Mouse (Mus musculus): ENCODE measurements around the gene Spata21. TPM values are rescaled to one million over a fixed set of nuclear protein-coding genes. Genes with fewer than 3 reads are reported as not detected.

Spata21 gene
- polyA plus RNA-seq (2011; ENCODE audit: insufficient read length, low read depth, missing spikeins), result not detected in 2 replicates

DNA sequence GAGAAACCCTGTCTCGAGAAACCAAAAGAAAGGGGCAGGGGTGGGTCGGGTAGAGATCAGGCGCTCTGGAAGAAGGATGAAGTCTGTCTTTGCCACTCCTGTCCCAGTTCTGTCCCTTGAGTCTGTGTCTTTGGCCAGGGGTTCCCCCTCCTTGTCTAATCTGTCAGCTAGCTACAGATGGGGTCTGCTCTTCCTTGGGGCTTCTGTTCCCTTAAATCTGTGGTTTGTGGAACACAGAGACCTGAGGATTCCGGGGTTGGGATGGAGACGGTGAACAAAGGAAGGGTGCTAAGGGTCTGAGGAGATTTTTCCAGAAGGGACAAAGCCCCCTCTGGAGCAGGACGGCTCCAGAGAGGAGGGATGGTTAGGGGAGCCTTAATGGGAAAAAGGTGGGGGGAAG is at the start of gene Spata21:
Gene Spata21 (plus strand): TSS at position 301 of the 400 bp plus-strand sequence.
- Histone ChIP-seq H3K4me3 (ENCODE audit: insufficient read depth, low read length) (no peak within 1 kb of the TSS), H3K27ac (ENCODE audit: insufficient read depth, low read length) (no peak within 1 kb of the TSS), H3K4me1 (ENCODE audit: control insufficient read depth, insufficient read depth, low read length) (no peaks in the 10 kb centered on the region)
- no peak for TF ChIP-seq POLR2A (IDR thresholded peaks at IDR 0.05; ENCODE audit: low read depth, low read length)
- no peak for TF ChIP-seq CTCF (IDR thresholded peaks at IDR 0.05; ENCODE audit: borderline replicate concordance, insufficient read depth, low read length)

DNA sequence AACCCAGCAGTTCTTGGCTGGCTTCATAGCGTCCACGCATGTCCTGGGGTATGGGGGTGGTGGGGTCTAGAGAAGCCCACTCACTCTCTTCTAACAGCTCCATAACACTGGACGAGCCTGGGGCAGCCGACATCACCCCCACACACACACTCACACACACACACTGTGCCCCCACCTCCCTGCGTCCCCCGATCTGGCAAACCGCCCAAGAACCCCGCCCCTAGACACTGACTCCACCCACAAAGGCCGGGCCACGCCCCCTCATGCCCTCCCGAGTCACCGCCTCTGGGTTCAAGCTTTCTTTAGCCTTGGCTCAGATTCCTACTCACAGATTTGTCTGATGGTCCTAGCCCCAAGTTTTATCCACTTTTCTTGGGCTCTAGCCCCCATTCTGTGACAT is 47.0 kb upstream of the Spata21 start:
- Histone ChIP-seq H3K4me3 (ENCODE audit: insufficient read depth, low read length) (no peak overlapping the region), H3K27ac (ENCODE audit: insufficient read depth, low read length) (no peak overlapping the region), H3K4me1 (ENCODE audit: control insufficient read depth, insufficient read depth, low read length) (no peaks in the 10 kb centered on the region)
- TF ChIP-seq POLR2A (IDR thresholded peaks at IDR 0.05; ENCODE audit: low read depth, low read length) (no peak), CTCF (IDR thresholded peaks at IDR 0.05; ENCODE audit: borderline replicate concordance, insufficient read depth, low read length) (no peak)

DNA sequence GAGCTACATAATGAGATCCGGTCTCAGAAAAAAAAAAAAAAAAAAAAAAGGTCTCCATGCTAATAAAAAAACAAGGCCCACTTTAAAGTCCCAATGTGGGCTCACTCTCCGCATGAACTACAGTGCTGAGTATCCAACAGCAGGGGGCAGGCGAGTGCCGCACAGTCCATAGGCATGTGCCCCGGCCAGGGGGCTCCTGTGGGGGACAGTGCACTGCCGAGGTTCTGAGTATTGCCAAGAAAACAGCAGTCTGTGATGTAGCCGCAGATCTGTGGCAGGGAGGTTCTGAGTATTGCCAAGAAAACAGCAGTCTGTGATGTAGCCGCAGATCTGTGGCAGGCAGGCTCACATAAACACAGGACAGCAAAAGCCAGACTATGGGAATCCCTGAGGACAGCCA is 43.3 kb upstream of the Spata21 start:
- no peak overlapping the region for H3K4me3 ChIP-seq (ENCODE audit: insufficient read depth, low read length)
- H3K27ac ChIP-seq (ENCODE audit: insufficient read depth, low read length), result no peak overlapping the region
- no peaks in the 10 kb centered on the region for H3K4me1 ChIP-seq (ENCODE audit: control insufficient read depth, insufficient read depth, low read length)
- TF ChIP-seq CTCF (IDR thresholded peaks at IDR 0.05; ENCODE audit: borderline replicate concordance, insufficient read depth, low read length), result peak; percentile 89
- TF ChIP-seq POLR2A (IDR thresholded peaks at IDR 0.05; ENCODE audit: low read depth, low read length), result no peak

DNA sequence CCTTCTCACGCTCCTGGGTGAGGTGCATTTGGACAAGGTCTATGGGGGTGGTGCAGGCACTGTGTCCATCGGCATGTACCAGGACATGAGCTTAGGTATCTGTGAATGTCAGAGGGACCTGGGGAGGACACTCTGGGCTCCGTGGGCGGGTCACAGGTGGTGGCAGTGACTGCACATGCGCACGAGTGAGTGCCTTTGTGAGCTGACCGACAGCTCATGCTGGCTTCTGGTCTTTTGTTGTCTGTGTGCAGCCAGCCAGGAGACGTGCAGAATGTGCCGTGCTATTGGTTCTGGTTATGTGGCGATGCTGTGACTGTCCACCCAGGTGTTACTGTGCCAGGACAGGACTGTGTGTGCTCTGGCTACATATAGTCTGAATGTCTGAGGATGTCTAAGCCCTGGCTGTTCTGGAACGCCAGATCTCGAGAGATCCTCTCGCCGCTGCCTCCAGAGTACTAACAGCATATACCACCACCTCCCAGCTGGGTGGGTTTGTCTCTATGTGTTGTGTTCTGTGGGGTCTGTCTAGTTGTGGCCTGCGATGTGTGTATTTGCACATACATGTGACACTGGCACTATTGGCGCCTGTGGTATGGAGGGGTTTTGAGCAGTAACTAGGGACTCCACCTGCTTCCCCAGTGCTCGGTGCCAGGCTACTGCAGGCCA is 39.2 kb upstream of the Spata21 start:
- Histone ChIP-seq H3K27ac (ENCODE audit: insufficient read depth, low read length) (no peak overlapping the region), H3K4me3 (ENCODE audit: insufficient read depth, low read length) (no peak overlapping the region), H3K4me1 (ENCODE audit: control insufficient read depth, insufficient read depth, low read length) (no peaks in the 10 kb centered on the region)
- no peak for TF ChIP-seq CTCF (IDR thresholded peaks at IDR 0.05; ENCODE audit: borderline replicate concordance, insufficient read depth, low read length)

DNA sequence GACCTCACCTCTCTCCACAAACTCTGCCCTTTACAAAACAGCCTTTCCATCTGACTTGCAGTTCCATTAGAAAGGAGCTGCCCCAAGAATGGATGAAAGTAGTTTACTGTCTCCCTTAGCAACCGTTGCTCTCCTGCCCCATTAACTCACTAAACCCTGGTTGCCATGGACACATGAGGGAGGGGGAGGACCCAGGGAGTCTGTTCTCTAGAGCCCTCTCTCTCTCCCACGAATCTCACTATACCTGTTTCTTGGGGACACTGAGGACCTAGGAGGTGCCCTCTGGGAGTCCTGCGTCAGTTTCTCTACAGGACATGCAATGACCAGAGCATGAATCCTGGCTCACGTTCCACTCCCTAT is 38.7 kb upstream of the Spata21 start:
- no peak overlapping the region for H3K27ac ChIP-seq (ENCODE audit: insufficient read depth, low read length)
- H3K4me3 ChIP-seq (ENCODE audit: insufficient read depth, low read length), result no peak overlapping the region
- no peak for TF ChIP-seq POLR2A (IDR thresholded peaks at IDR 0.05; ENCODE audit: low read depth, low read length)
- no peak for TF ChIP-seq CTCF (IDR thresholded peaks at IDR 0.05; ENCODE audit: borderline replicate concordance, insufficient read depth, low read length)
- no peaks in the 10 kb centered on the region for H3K4me1 ChIP-seq (ENCODE audit: control insufficient read depth, insufficient read depth, low read length)

DNA sequence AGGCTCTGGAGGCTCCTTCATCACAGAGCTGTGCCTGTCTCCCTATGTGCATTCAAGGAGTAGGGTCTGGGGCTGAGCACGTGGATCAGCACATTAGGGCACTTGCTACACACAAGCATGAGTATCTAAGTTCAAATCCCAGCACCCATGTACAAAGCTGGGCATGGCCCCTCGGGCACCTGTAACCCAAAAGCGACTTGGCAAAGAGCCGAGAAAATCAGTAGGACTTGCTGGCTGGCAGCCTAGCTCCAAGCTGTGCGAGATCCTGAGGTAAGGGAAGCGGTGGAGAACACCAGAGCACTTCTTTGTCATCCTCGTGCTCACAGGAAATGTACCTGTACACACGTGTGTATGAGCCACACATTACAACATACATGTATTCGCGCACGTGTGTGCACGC is 35.7 kb upstream of the Spata21 start:
- TF ChIP-seq POLR2A (IDR thresholded peaks at IDR 0.05; ENCODE audit: low read depth, low read length), result no peak
- no peak for TF ChIP-seq CTCF (IDR thresholded peaks at IDR 0.05; ENCODE audit: borderline replicate concordance, insufficient read depth, low read length)
- no peak overlapping the region for H3K27ac ChIP-seq (ENCODE audit: insufficient read depth, low read length)

DNA sequence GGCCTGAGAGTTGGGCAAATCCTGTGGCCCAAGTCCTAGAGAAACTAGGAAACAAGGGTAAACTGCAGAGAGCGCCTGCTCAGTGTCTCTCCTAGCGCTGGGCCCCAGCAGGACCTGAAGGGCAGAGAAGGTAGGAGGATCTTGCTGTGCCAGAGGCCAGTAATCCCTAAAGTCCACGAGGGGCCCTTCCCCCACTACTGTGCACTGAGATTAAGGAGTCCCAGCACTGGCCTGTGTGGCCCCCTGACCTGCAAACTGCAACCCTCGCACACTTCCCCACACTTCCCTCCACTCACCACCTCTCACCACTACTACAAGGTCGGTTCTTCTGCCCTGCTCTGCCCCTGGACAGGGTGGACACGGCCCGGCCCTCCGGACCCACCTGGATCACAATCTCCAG is 35.0 kb upstream of the Spata21 start:
- TF ChIP-seq CTCF (IDR thresholded peaks at IDR 0.05; ENCODE audit: borderline replicate concordance, insufficient read depth, low read length), result no peak
- no peak for TF ChIP-seq POLR2A (IDR thresholded peaks at IDR 0.05; ENCODE audit: low read depth, low read length)
- H3K4me3 ChIP-seq (ENCODE audit: insufficient read depth, low read length), result no peak overlapping the region
- no peak overlapping the region for H3K27ac ChIP-seq (ENCODE audit: insufficient read depth, low read length)
- H3K4me1 ChIP-seq (ENCODE audit: control insufficient read depth, insufficient read depth, low read length), result no peaks in the 10 kb centered on the region

More for the DNA sequence above, 35.7 kb upstream of the Spata21 start:
- no peak overlapping the region for H3K4me3 ChIP-seq (ENCODE audit: insufficient read depth, low read length)
- H3K4me1 ChIP-seq (ENCODE audit: control insufficient read depth, insufficient read depth, low read length), result no peaks in the 10 kb centered on the region

DNA sequence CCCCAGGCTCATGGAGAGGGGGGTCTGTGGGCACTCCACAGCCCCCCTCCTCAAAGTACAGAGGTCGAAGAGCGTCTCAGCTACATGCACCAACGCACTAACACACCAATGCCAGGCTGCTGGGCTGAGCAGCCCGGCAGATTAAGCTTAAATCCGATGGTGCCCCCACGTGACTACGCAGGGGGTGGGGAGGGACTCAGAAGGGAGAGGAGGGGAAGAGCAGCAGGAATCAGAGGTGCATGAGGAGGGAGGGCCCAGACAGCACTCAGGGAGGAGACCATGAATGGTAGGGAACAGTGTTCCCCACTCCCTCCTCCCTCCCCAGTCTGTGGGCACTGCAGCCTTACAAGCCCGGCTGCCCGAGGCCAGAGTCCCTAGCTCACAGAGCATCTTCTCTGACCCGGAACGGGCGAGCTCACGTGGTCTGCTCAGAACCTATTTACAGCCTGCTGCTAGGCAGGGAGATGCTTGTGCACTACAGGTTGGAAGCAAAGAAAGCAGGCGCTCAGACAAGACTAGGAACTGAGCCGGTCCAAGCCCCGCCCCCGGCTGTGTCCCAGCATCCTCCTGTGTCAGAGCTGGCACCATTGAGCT is 34.5 kb upstream of the Spata21 start:
- Histone ChIP-seq H3K27ac (ENCODE audit: insufficient read depth, low read length) (no peak overlapping the region), H3K4me3 (ENCODE audit: insufficient read depth, low read length) (no peak overlapping the region), H3K4me1 (ENCODE audit: control insufficient read depth, insufficient read depth, low read length) (no peaks in the 10 kb centered on the region)
- TF ChIP-seq POLR2A (IDR thresholded peaks at IDR 0.05; ENCODE audit: low read depth, low read length) (no peak), CTCF (IDR thresholded peaks at IDR 0.05; ENCODE audit: borderline replicate concordance, insufficient read depth, low read length) (no peak)

DNA sequence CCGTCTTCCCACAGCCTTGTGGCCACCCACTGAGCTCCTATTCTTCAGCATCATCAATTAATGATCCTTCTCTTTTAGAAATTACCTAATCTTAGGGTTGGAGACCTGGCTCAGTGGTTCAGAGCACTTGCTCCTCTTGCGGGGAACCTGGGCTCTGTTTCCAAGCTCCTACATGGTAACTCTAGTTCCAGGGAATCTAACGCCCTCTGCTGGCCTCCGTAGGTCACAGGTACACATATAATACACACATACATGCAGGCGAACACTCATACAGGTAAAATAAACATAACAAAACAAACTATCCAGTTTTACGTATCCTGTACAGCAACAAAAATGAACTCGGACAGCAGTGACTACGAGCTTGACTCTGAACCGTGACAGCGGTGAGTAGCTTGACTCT is 31.2 kb upstream of the Spata21 start:
- H3K4me3 ChIP-seq (ENCODE audit: insufficient read depth, low read length), result no peak overlapping the region

DNA sequence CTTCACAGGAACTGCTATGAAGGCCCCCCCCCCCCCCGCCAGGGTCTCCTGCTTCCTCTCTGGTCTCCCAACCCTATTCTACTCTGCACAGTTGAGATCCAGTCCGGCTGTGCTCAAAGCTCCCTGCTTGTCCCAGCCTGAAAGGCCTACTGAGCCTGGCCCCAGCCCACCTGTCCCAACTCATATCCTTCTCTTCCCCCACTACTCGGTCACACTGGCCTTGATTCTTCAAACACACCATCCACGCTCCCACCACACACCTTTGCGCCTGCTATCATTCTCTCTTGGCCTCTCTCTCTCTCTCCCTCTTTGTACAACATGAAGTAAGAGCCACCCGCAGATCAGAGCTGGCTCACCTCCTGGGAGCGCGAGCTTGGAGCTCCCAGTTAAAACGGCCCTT is 29.3 kb upstream of the Spata21 start:
- H3K27ac ChIP-seq (ENCODE audit: insufficient read depth, low read length), result no peak overlapping the region
- H3K4me3 ChIP-seq (ENCODE audit: insufficient read depth, low read length), result no peak overlapping the region
- TF ChIP-seq CTCF (IDR thresholded peaks at IDR 0.05; ENCODE audit: borderline replicate concordance, insufficient read depth, low read length) (no peak), POLR2A (IDR thresholded peaks at IDR 0.05; ENCODE audit: low read depth, low read length) (no peak)
- no peaks in the 10 kb centered on the region for H3K4me1 ChIP-seq (ENCODE audit: control insufficient read depth, insufficient read depth, low read length)

More for the DNA sequence above, 31.2 kb upstream of the Spata21 start:
- Histone ChIP-seq H3K4me1 (ENCODE audit: control insufficient read depth, insufficient read depth, low read length) (no peaks in the 10 kb centered on the region), H3K27ac (ENCODE audit: insufficient read depth, low read length) (no peak overlapping the region)
- TF ChIP-seq CTCF (IDR thresholded peaks at IDR 0.05; ENCODE audit: borderline replicate concordance, insufficient read depth, low read length) (no peak), POLR2A (IDR thresholded peaks at IDR 0.05; ENCODE audit: low read depth, low read length) (no peak)

Data from embryonic fibroblast, embryonic 13.5 days (primary cell).